Comparison of ENCODE assay signal across 27 mouse cellular contexts in the genomic region with DNA sequence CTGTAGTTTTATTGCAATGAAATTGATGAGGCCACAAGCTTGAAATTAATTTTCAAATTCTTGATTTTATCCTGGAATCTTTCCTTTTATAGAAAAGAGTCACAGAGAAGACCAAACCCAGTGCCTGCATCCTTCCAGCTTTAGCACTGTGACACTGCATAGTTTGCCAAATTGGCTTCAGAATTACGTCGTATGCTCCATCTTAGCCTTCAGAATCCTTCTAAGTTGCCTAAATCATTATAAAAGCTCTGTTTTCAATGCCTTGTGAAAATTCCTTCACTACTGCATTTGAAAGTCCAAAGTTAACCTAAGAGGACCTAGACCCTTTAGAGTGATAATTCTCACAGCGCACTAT.
DNase-seq lines count a peak whose midpoint lies in the region; ATAC-seq and TF ChIP-seq lines count a peak whose summit lies in the region.
"Had no signal": no experiment of that assay in that cellular context is flagged by ENCODE, and none has a peak within 500 bp of the region (broad histone marks: within the 10 kb centered on the region; RNA-seq: fewer than 3 reads in every experiment).

No protein-coding gene starts in this region.

- H3K27ac ChIP-seq in forebrain, embryonic 14.5 days (ENCODE audit: low read depth, low read length) = 0 out of 2 replicates have a peak overlapping the region, but pooled peaks have one; percentile 22
- H3K27ac ChIP-seq in forebrain, embryonic 10.5 days = no peak overlapping the region
- H3K27ac ChIP-seq in layer of hippocampus, adult 2 months = peak overlapping the region; percentile 76
- H3K27ac ChIP-seq: embryonic facial prominence, embryonic 12.5 days; embryonic facial prominence, embryonic 15.5 days; heart, embryonic 15.5 days; hindbrain, postnatal 0 days had no signal

- no peak for TF ChIP-seq POLR2A in brain, embryonic 14.5 days (IDR thresholded peaks at IDR 0.05; ENCODE audit: borderline replicate concordance, extremely low read depth, insufficient read depth, insufficient read length, poor library complexity, severe bottlenecking)

- peak; percentile 51 for DNase-seq in forebrain, embryonic 14.5 days (ENCODE audit: low spot score)
- DNase-seq in forebrain, embryonic 10.5 days (ENCODE audit: extremely low spot score, low spot score) = no peak
- DNase-seq in layer of hippocampus, adult 2 months (ENCODE audit: low spot score in 2 of 2) = no peak
- DNase-seq in layer of hippocampus, adult 8-10 months (ENCODE audit: low spot score in 2 of 2) = no peak
- peak; percentile 59 for DNase-seq in brain, embryonic 14.5 days (ENCODE audit: low read depth)
- no peak for DNase-seq in kidney, adult 11 months
- no peak for DNase-seq in Muller cell, postnatal 12 days (ENCODE audit: inconsistent ontology term)
- DNase-seq: adrenal gland, adult 2 months; adrenal gland, postnatal 14 days; B cell, adult 2 months; cerebellum, adult 18-20 months; cerebellum, adult 9-10 months; gastrocnemius, postnatal 25 days; heart, adult 18-20 months; heart, postnatal 10 days; heart, postnatal 4 days; kidney, adult 2 months had no signal

- 52% methylated on average over 3 of the region's 3 CpGs for WGBS in forebrain, embryonic 14.5 days
- 97% methylated on average over 3 of the region's 3 CpGs for WGBS in forebrain, embryonic 10.5 days

- no peaks in the 10 kb centered on the region for H3K27me3 ChIP-seq in forebrain, embryonic 14.5 days (replicated peaks; ENCODE audit: control insufficient read depth, insufficient read depth, low read length)
- H3K27me3 ChIP-seq in forebrain, embryonic 10.5 days (ENCODE audit: poor library complexity, severe bottlenecking) = no peaks in the 10 kb centered on the region
- H3K27me3 ChIP-seq: CH12.LX; embryonic facial prominence, embryonic 12.5 days; embryonic facial prominence, embryonic 15.5 days; heart, embryonic 12.5 days; heart, embryonic 15.5 days had no signal

- no peaks in the 10 kb centered on the region for H3K36me3 ChIP-seq in forebrain, embryonic 14.5 days (ENCODE audit: control insufficient read depth, insufficient read depth, low read length)
- no peaks in the 10 kb centered on the region for H3K36me3 ChIP-seq in forebrain, embryonic 10.5 days (replicated peaks)
- H3K36me3 ChIP-seq: embryonic facial prominence, embryonic 12.5 days; embryonic facial prominence, embryonic 15.5 days; G1E; heart, embryonic 12.5 days; heart, embryonic 15.5 days had no signal

- ATAC-seq in forebrain, embryonic 14.5 days = 0 out of 2 replicates have a peak, but pooled peaks have one; percentile 52
- ATAC-seq: hindbrain, postnatal 0 days; inflammation-experienced regulatory T-cells, adult 6 months; intestine, embryonic 16.5 days had no signal

- no peak overlapping the region for H3K4me2 ChIP-seq in forebrain, embryonic 14.5 days (ENCODE audit: low read length)
- H3K4me2 ChIP-seq: embryonic facial prominence, embryonic 12.5 days; embryonic facial prominence, embryonic 15.5 days; heart, embryonic 12.5 days; heart, embryonic 15.5 days; hindbrain, embryonic 14.5 days had no signal

- no peak overlapping the region for H3K4me3 ChIP-seq in forebrain, embryonic 14.5 days (ENCODE audit: low read depth, low read length)
- no peak overlapping the region for H3K4me3 ChIP-seq in forebrain, embryonic 10.5 days
- H3K4me3 ChIP-seq in layer of hippocampus, adult 2 months = no peak overlapping the region
- H3K4me3 ChIP-seq: embryonic facial prominence, embryonic 12.5 days; embryonic facial prominence, embryonic 15.5 days; heart, embryonic 12.5 days; heart, embryonic 15.5 days had no signal

- H3K9ac ChIP-seq in forebrain, embryonic 14.5 days (ENCODE audit: low read length) = no peak overlapping the region
- H3K9ac ChIP-seq: embryonic facial prominence, embryonic 12.5 days; embryonic facial prominence, embryonic 15.5 days; heart, embryonic 12.5 days; heart, embryonic 15.5 days; hindbrain, embryonic 14.5 days had no signal

- no peaks in the 10 kb centered on the region for H3K9me3 ChIP-seq in forebrain, embryonic 14.5 days (replicated peaks; ENCODE audit: control insufficient read depth, low read length)
- no peaks in the 10 kb centered on the region for H3K9me3 ChIP-seq in forebrain, embryonic 10.5 days
- H3K9me3 ChIP-seq: embryonic facial prominence, embryonic 12.5 days; embryonic facial prominence, embryonic 15.5 days; G1E; heart, embryonic 12.5 days; heart, embryonic 15.5 days had no signal

- peaks cover 6% of the 10 kb centered on the region; the same call in 1 of the 2 replicates for H3K4me1 ChIP-seq in forebrain, embryonic 14.5 days (ENCODE audit: control insufficient read depth, insufficient read depth, low read length)
- H3K4me1 ChIP-seq in forebrain, embryonic 10.5 days = peaks cover 5% of the 10 kb centered on the region; the same call in 1 of the 2 replicates
- H3K4me1 ChIP-seq: embryonic facial prominence, embryonic 12.5 days; embryonic facial prominence, embryonic 15.5 days; heart, embryonic 12.5 days; heart, embryonic 15.5 days had no signal

- TF ChIP-seq CTCF in layer of hippocampus, adult 2 months (conservative IDR thresholded peaks at IDR 0.05) = no peak
- no peak for TF ChIP-seq CTCF in brain, embryonic 14.5 days (IDR thresholded peaks at IDR 0.05; ENCODE audit: borderline replicate concordance, extremely low read depth, insufficient read depth, insufficient read length)

Comparison
In these comparisons a context has a peak if more than half of its experiments do, and no peak if none do; other contexts are left out.
1. DNase-seq: peak in forebrain, embryonic 14.5 days (single experiment) and brain, embryonic 14.5 days (single experiment); none in forebrain, embryonic 10.5 days (single experiment), layer of hippocampus, adult 2 months (0 of 2), layer of hippocampus, adult 8-10 months (0 of 2), kidney, adult 11 months (single experiment) and Muller cell, postnatal 12 days (single experiment).